Mouse (Mus musculus) C2C12 (cell line): ENCODE measurements around the gene Cks1b.

Experiments
- CEBPB ChIP-seq: IDR thresholded peaks from one replicate; pipeline ENCODE4 v1.6.1; 2011; ENCODE audit warnings: low read depth, mild to moderate bottlenecking, control low read depth, moderate library complexity
- CTCF ChIP-seq: IDR thresholded peaks from one replicate; pipeline ENCODE4 v1.5.1; 2011; ENCODE audit not compliant: control insufficient read depth, insufficient read depth, insufficient read length
- FOSL1 ChIP-seq: IDR thresholded peaks from one replicate; pipeline ENCODE4 v1.8.0; 2011; ENCODE audit warnings: mild to moderate bottlenecking, low read length; ENCODE audit not compliant: poor library complexity, insufficient read depth, severe bottlenecking
- MAX ChIP-seq: IDR thresholded peaks from one replicate; pipeline ENCODE4 v1.6.1; 2011; ENCODE audit warnings: mild to moderate bottlenecking, control low read depth
- MYOD1 ChIP-seq: IDR thresholded peaks from one replicate; pipeline ENCODE4 v1.6.1; 2011; ENCODE audit warnings: low read depth; ENCODE audit not compliant: control insufficient read depth, insufficient read length
- MYOG ChIP-seq: IDR thresholded peaks from one replicate; pipeline ENCODE4 v1.6.1; 2011; ENCODE audit not compliant: control insufficient read depth, insufficient read length; ENCODE audit errors: extremely low read depth
- USF1 ChIP-seq: IDR thresholded peaks from one replicate; pipeline ENCODE4 v1.6.1; 2011; ENCODE audit warnings: low read depth, mild to moderate bottlenecking, control low read depth, moderate library complexity

GRCm38 (mm10) chr3:89424416-89425140, 6.4 kb upstream of the Cks1b start:
- TF ChIP-seq CTCF (no peak), MAX (no peak), CEBPB (no peak), MYOG (no peak), FOSL1 (no peak), MYOD1 (no peak), USF1 (no peak)
